Mouse (Mus musculus) lung, adult 2 months (tissue): Measurements from ENCODE around the gene Cers2.

Source experiments
- CTCF ChIP-seq: fragments of 200-500 bp; IDR thresholded peaks from 2 replicates; pipeline ENCODE4 v1.5.1; 2011; ENCODE audit warnings: mild to moderate bottlenecking, low read length, control low read depth; ENCODE audit not compliant: insufficient read depth
- POLR2A ChIP-seq: fragments of 200-500 bp; IDR thresholded peaks from 2 replicates; pipeline ENCODE4 v1.6.1; 2011; ENCODE audit warnings: low read depth, mild to moderate bottlenecking, control low read depth, low read length, borderline replicate concordance; ENCODE audit errors: extremely low read depth

- TF ChIP-seq POLR2A (no peak), CTCF (no peak)
These were observed 14.3 kb downstream of the Cers2 start for GRCm38 (mm10) chr3:95328803-95329404.
